Mouse (Mus musculus) CH12.LX (cell line): Measurements from ENCODE around the gene Csnk1g2. TPM values are rescaled to one million over a fixed set of nuclear protein-coding genes. Genes with fewer than 3 reads are reported as not detected.

Experiments
- DNase-seq: peaks from one replicate; pipeline ENCODE4 v3.0.0-alpha.2; 2013; ENCODE audit errors: extremely low read depth
- H3K27ac ChIP-seq: 2 replicates; pipeline ENCODE4 v1.5.1; 2012; ENCODE audit warnings: low read depth, mild to moderate bottlenecking, control low read depth, moderate library complexity; ENCODE audit not compliant: insufficient read depth
- H3K27me3 ChIP-seq: replicated peaks from 2 replicates; pipeline ENCODE3; 2012; ENCODE audit warnings: inconsistent platforms
- H3K36me3 ChIP-seq, 2 experiments: replicated peaks in 1 of 2; 2 replicates each; pipeline versions ENCODE3 to v1.6.1; 2012; ENCODE audit warnings: inconsistent platforms in 1 of 2, low read length in 1 of 2, mild to moderate bottlenecking in 1 of 2, mixed read lengths in 1 of 2, moderate library complexity in 1 of 2; ENCODE audit not compliant: control insufficient read depth in 1 of 2, insufficient read depth in 1 of 2
- H3K4me1 ChIP-seq, 2 experiments: 2 replicates each; pipeline ENCODE4 v1.6.1; 2012; ENCODE audit warnings: inconsistent platforms in 1 of 2, moderate library complexity in 1 of 2; ENCODE audit not compliant: insufficient read depth in 2 of 2, control insufficient read depth in 1 of 2
- H3K4me2 ChIP-seq: 2 replicates; pipeline ENCODE4 v1.6.1; 2012; ENCODE audit warnings: low read depth, mild to moderate bottlenecking, control low read depth; ENCODE audit not compliant: poor library complexity, insufficient read depth, severe bottlenecking
- H3K4me3 ChIP-seq, 3 experiments: fragments of 150-350 bp in 1 of 3; sonication (generic) in 1 of 3; replicated peaks in 1 of 3; 2 replicates each; pipeline versions ENCODE3 to v1.5.1; 2011 to 2012; ENCODE audit warnings: low read depth in 2 of 3, low read length in 2 of 3, mild to moderate bottlenecking in 2 of 3, moderate library complexity in 2 of 3, control low read depth in 1 of 3, improper control_type of control experiment in 1 of 3, inconsistent platforms in 1 of 3, mixed read lengths in 1 of 3; ENCODE audit not compliant: poor library complexity in 1 of 3
- H3K79me2 ChIP-seq: replicated peaks from 2 replicates; pipeline ENCODE4 v1.6.1; 2012; ENCODE audit warnings: mild to moderate bottlenecking, moderate library complexity; ENCODE audit not compliant: control insufficient read depth, poor library complexity, insufficient read depth, severe bottlenecking; ENCODE audit errors: extremely low read depth
- H3K9ac ChIP-seq: 2 replicates; pipeline ENCODE4 v1.6.1; 2012; ENCODE audit warnings: low read depth, mild to moderate bottlenecking, control low read depth, moderate library complexity; ENCODE audit not compliant: insufficient read depth
- H3K9me3 ChIP-seq: replicated peaks from 2 replicates; pipeline ENCODE3; 2012; ENCODE audit warnings: low read length, inconsistent platforms, mixed read lengths
- BHLHE40 ChIP-seq: IDR thresholded peaks from 2 replicates; pipeline ENCODE4 v1.6.1; 2011; ENCODE audit warnings: mild to moderate bottlenecking, low read depth, low read length, improper control_type of control experiment
- CHD1 ChIP-seq: IDR thresholded peaks from 2 replicates; pipeline ENCODE4 v1.6.1; 2012; ENCODE audit warnings: low read depth, low read length, improper control_type of control experiment, inconsistent platforms
- CHD2 ChIP-seq: IDR thresholded peaks from 2 replicates; pipeline ENCODE4 v1.6.1; 2011; ENCODE audit warnings: low read length, improper control_type of control experiment
- ELF1 ChIP-seq: IDR thresholded peaks from 2 replicates; pipeline ENCODE4 v1.6.1; 2014; ENCODE audit warnings: low read depth, mild to moderate bottlenecking, inconsistent platforms, low read length, improper control_type of control experiment
- HCFC1 ChIP-seq: IDR thresholded peaks from 2 replicates; pipeline ENCODE4 v1.6.1; 2012; ENCODE audit warnings: low read depth, mild to moderate bottlenecking, inconsistent platforms, low read length, improper control_type of control experiment
- JUND ChIP-seq: conservative IDR thresholded peaks from 2 replicates; pipeline ENCODE4 v1.6.1; 2011; ENCODE audit warnings: low read depth, low read length, improper control_type of control experiment
- KAT2A ChIP-seq: IDR thresholded peaks from 2 replicates; pipeline ENCODE4 v1.6.1; 2012; ENCODE audit warnings: low read length, improper control_type of control experiment, inconsistent platforms; ENCODE audit not compliant: insufficient replicate concordance
- MAFK ChIP-seq: IDR thresholded peaks from 2 replicates; pipeline ENCODE4 v1.6.1; 2011; ENCODE audit warnings: low read length, improper control_type of control experiment; ENCODE audit not compliant: insufficient replicate concordance
- MAZ ChIP-seq: IDR thresholded peaks from 2 replicates; pipeline ENCODE4 v1.6.1; 2012; ENCODE audit warnings: low read depth, mild to moderate bottlenecking, inconsistent platforms, low read length, improper control_type of control experiment, moderate library complexity
- MXI1 ChIP-seq: IDR thresholded peaks from 2 replicates; pipeline ENCODE4 v1.6.1; 2011; ENCODE audit warnings: mild to moderate bottlenecking, low read depth, low read length, improper control_type of control experiment
- MYC ChIP-seq: IDR thresholded peaks from 2 replicates; pipeline ENCODE4 v1.6.1; 2011; ENCODE audit warnings: low read depth, mild to moderate bottlenecking, improper control_type of control experiment, low read length
- NRF1 ChIP-seq: IDR thresholded peaks from 2 replicates; pipeline ENCODE4 v1.6.1; 2014; ENCODE audit warnings: low read depth, mild to moderate bottlenecking, inconsistent platforms, low read length, improper control_type of control experiment, moderate library complexity
- POLR2AphosphoS2 ChIP-seq: IDR thresholded peaks from 2 replicates; pipeline ENCODE4 v1.6.1; 2011; ENCODE audit warnings: low read depth, low read length, improper control_type of control experiment
- TCF12 ChIP-seq: IDR thresholded peaks from 2 replicates; pipeline ENCODE4 v1.6.1; 2014; ENCODE audit warnings: low read depth, mild to moderate bottlenecking, inconsistent platforms, low read length, improper control_type of control experiment
- USF2 ChIP-seq: conservative IDR thresholded peaks from 2 replicates; pipeline ENCODE4 v1.6.1; 2011; ENCODE audit warnings: low read depth, low read length, improper control_type of control experiment
- ZC3H11A ChIP-seq: IDR thresholded peaks from 2 replicates; pipeline ENCODE4 v1.6.1; 2012; ENCODE audit warnings: low read depth, mild to moderate bottlenecking, inconsistent platforms, low read length, improper control_type of control experiment
- ZKSCAN1 ChIP-seq: IDR thresholded peaks from 2 replicates; pipeline ENCODE4 v1.6.1; 2012; ENCODE audit warnings: low read depth, inconsistent platforms, low read length, improper control_type of control experiment, borderline replicate concordance
- ZMIZ1 ChIP-seq: IDR thresholded peaks from 2 replicates; pipeline ENCODE4 v1.6.1; 2012; ENCODE audit warnings: low read depth, mild to moderate bottlenecking, inconsistent platforms, low read length, improper control_type of control experiment
- dilution Hi-C: fragments of 300-500 bp; cut with MboI; formaldehyde crosslinking; loops from 2 replicates; pipeline ENCODE4 v1.14.3; 2020; ENCODE audit warnings: low sequenced_read_pairs; ENCODE audit not compliant: extremely low pct_unique_long_range_greater_than_20kb, extremely low pct_ligation_motif_present
- in situ Hi-C: fragments of 300-500 bp; cut with MboI; formaldehyde crosslinking; loops from 3 replicates; pipeline ENCODE4 v1.14.3; 2019; ENCODE audit warnings: low sequenced_read_pairs, low pct_ligation_motif_present, low pct_unique_long_range_greater_than_20kb, mixed read lengths
- polyA plus RNA-seq: library from polyadenylated mRNA; unstranded; fragments of >175 nt; gene quantifications from 2 replicates; pipeline ENCODE4 v1.2.1, GENCODE M21; 2012; ENCODE audit warnings: low read depth; ENCODE audit not compliant: insufficient read length
- total RNA-seq, 2 experiments: library from RNA; depleted of rRNA; stranded (reverse); fragments of 300-350 nt in 1 of 2; fragments of >200 nt in 1 of 2; gene quantifications; 2 replicates each; pipeline ENCODE4 v1.2.3; 2012 to 2014

Csnk1g2 gene
- total and polyA plus RNA-seq, 3 experiments: 44.1 to 59.0 (median 50.1) TPM

DNA sequence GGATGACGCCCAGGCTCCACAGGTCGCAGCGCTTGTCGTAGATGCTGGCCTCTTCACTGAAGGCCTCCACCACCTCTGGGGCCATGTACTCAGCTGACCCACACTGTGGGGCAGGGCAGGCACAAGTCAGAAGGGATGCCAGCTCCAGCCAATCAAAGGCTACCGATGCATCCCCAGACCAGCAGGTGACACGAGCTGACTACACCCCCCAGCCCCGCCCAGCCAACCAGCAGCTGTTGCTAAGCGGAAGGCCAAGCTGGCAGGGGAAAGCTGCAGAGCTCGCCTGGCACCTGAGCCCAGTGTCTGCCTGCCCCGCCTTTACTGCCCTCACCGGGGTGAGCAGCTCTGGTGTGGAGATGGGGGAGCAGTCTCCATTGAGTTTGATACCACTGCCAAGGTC, 46.0 kb downstream of the Csnk1g2 start:
- no peak overlapping the region for H3K27ac ChIP-seq
- DNase-seq: no peak
- dilution Hi-C loops (no loop called here), in situ Hi-C loops (no loop called here)
- H3K79me2 ChIP-seq: peaks cover 16% of the 10 kb centered on the region
- TF ChIP-seq NRF1 (no peak), MAFK (no peak), MXI1 (no peak), POLR2AphosphoS2 (no peak), HCFC1 (no peak), ZC3H11A (no peak), CHD1 (no peak), ZMIZ1 (no peak), BHLHE40 (no peak), USF2 (no peak), KAT2A (no peak)
- TF ChIP-seq, all 38 proteins: peak for 0
- Histone ChIP-seq H3K4me2 (no peak overlapping the region), H3K27me3 (no peaks in the 10 kb centered on the region), H3K9me3 (no peaks in the 10 kb centered on the region), H3K4me3 (no peak overlapping the region), H3K9ac (no peak overlapping the region), H3K36me3 (peaks cover 74 to 85% of the 10 kb centered on the region in 2 experiments), H3K4me1 (peaks cover 13 to 85% of the 10 kb centered on the region in 2 experiments; a peak in 3 of 4 replicates)

DNA sequence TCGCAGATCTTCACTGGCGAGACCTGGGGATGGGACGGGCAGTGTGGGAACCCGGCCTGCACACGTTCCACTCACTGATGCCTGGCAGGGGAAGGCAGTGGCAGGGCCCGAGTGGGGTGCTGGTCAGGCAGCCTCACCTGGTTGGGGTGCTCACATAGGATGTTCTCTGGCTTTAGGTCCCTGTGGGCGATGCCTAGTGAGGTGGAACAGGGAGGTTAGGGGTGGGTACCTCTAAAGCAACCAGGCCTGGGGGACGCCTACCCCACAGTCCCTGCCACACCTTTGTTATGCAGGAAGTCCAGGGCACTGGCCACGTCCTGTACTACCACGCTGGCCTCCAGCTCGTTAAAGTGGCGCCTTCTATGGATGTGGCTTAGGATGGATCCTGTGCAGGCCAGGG, 46.4 kb downstream of the Csnk1g2 start:
- TF ChIP-seq CHD2: no peak
- TF ChIP-seq ELF1: no peak
- no peak for TF ChIP-seq ZKSCAN1
- no peak for TF ChIP-seq MAZ
- TF ChIP-seq TCF12: no peak
- TF ChIP-seq MYC: no peak
- TF ChIP-seq USF2: no peak
- no peak for TF ChIP-seq JUND
- no peak for DNase-seq

More for the DNA sequence above, 46.4 kb downstream of the Csnk1g2 start:
- in situ Hi-C loops (no loop called here), dilution Hi-C loops (no loop called here)
- Histone ChIP-seq H3K4me3 (no peak overlapping the region), H3K9ac (no peak overlapping the region), H3K36me3 (peaks cover 75 to 89% of the 10 kb centered on the region in 2 experiments), H3K27ac (no peak overlapping the region), H3K4me2 (no peak overlapping the region), H3K79me2 (peaks cover 20% of the 10 kb centered on the region), H3K4me1 (peaks cover 15 to 85% of the 10 kb centered on the region in 2 experiments), H3K27me3 (no peaks in the 10 kb centered on the region), H3K9me3 (no peaks in the 10 kb centered on the region)
